Mouse (Mus musculus): ENCODE results near the gene Ext2.

DNA sequence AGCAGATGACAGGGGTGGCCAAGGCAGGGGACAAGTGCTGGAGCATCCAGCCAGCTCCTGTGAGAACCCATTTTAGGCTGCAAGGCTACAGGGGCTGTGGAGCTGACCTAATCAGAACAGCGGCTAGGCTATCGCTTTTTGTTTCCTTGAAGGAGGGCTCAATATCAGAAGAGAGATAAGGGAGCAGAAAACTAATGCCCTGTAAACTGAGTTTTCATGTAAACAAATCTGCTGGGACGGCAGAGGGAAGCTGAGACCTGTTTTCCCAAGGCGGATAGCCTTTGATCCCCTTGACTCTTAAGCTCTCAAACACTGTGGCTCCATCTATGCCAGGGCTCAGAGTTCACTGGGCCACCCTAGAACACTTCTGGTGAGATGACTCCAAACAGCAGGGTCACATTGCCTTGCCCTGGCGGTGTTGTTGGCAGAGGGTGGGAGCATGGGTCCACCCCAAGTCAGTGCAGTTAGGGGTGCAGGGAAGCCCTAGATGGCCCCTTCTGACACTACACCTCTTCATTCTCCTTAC, 83.3 kb downstream of the Ext2 start:
- no peak for TF ChIP-seq CTCF (IDR thresholded peaks at IDR 0.05; ENCODE audit: insufficient read depth, low read depth, low read length)
- TF ChIP-seq POLR2A (IDR thresholded peaks at IDR 0.05; ENCODE audit: insufficient read depth, low read depth, low read length): no peak

Data from olfactory bulb, adult 2 months (tissue).